Mouse (Mus musculus): ENCODE data around the gene BC016579.

GRCm38 (mm10) chr16:45613247-45613646 lies 40.6 kb downstream of the BC016579 start:
- no peak for TF ChIP-seq POLR2A (IDR thresholded peaks at IDR 0.05; ENCODE audit: low read depth, low read length)
- no peak for TF ChIP-seq CTCF (IDR thresholded peaks at IDR 0.05; ENCODE audit: extremely low read depth, insufficient read depth, insufficient read length, insufficient replicate concordance)
